Mouse (Mus musculus): ENCODE measurements around the gene Drd1.

DNA sequence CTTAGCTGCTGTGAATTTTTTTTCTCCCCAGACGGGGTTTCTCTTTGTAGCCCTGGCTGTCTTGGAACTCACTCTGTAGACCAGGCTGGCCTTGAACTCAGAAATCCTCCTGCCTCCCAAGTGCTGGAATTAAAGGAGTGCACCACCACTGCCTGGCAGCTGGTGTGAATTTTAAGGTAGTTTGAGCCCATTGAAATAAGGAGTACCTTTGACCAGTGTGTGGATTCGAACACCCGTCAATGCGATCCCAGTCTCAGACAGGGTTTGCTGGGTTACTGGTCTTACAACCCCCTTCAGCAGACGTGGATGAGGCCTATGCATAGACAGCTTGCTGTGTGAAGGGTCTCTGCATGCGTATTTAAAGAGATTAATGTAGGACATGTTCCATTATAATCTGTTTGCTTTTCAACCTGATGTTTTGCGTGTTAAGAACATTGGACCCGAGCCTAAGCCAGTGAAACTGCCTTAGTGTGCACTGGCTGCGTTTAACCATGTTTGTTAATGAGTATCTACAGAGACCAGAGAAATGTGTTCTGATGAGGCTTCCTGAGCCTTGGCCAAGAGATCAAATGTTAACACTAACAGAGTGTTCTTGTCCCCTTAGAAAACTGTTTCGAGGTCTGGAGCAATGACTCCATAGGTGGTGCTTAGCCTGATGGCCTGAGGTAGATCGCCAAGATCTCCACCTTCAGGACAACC lies 21.4 kb upstream of the Drd1 start:
- no peak for TF ChIP-seq CTCF (IDR thresholded peaks at IDR 0.05; ENCODE audit: extremely low read depth, insufficient read depth, insufficient read length, insufficient replicate concordance)
- TF ChIP-seq POLR2A (IDR thresholded peaks at IDR 0.05; ENCODE audit: low read depth, low read length) = no peak

Data from spleen, adult 2 months (tissue).